Mouse (Mus musculus) heart, adult 11 months (tissue): ENCODE results near the gene Otulin.
A peak's percentile ranks its signal among the peaks of the same experiment; 100 is the strongest.

ENCODE experiments used
- DNase-seq: peaks from one replicate; pipeline ENCODE4 v3.0.0; 2022

Otulin gene

DNA sequence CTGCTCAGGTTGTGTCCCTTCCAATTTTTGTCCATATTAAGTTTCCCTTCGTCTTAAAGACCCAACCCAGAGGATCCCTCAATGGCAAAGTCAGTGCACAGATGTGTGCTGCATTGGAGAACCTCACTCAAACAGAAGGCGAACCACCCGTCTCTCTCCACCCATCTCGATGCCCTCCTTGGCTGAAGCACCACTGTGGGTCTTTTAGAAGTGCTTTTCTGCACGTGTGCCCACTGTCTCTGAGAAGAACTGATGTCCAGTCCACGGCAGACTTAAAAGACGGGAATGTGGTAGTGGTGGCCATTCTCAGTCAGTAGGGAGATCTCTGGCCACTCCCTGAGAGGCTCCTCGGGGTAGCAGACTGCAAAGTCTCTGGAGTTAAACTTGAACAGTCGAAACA is 26.1 kb upstream of the Otulin start:
- peak; percentile 82 for DNase-seq

DNA sequence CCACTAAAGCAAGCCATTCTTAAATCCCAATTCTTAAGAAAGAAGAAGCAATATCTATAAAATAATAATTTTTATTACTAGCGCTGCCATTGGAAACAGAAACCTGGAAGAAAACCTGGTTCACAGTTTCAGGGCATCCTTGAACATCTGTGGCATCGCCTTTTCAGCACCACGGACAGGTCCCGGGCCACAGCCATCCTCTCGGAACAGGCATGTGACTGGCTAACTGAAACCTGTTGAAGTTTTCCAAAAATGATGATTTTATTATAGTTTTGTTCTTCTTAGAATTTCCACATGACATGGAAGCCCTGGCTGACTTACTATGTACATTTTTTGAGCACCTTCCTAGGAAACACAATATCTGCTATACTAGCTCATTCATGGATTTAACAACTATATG is 24.5 kb upstream of the Otulin start:
- DNase-seq = peak; percentile 67

DNA sequence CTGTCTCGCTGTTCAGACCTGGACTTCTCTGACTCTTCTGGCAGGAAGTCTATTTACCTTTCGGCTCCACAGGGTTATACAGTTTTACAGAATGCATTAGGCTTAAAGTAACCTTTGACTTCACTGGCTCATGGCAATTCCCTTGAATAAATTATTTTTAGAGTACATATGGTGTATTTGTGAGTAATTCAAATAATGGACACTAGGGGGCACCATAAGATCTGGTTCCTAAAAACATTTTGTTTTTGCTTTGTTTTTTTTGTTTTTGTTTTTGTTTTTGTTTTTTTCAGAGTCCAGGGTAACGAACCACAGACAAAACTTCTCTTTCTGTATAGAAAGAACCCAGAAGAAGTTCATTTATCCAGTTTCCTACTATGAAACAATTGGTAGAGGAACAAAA is 17.2 kb upstream of the Otulin start:
- no peak for DNase-seq

DNA sequence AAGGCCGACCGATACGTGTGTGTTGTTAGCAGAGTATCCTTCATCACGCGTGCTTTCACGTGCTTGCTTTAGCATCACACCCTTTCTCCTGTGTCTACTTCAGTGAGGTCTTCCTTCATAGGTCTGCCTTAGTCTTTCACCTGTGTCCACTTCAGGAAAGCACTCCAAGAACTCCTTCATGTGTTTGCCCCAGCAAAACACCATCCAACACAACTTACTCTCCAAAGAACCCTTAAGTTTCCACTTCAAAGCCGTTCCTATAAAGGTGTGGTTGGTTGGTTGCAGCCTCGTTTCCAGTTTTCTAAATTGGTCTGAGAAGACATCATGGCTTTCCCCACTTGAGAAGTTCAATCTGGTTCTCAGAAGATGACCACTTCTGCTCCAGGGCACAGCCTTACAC is 16.2 kb upstream of the Otulin start:
- DNase-seq = no peak

DNA sequence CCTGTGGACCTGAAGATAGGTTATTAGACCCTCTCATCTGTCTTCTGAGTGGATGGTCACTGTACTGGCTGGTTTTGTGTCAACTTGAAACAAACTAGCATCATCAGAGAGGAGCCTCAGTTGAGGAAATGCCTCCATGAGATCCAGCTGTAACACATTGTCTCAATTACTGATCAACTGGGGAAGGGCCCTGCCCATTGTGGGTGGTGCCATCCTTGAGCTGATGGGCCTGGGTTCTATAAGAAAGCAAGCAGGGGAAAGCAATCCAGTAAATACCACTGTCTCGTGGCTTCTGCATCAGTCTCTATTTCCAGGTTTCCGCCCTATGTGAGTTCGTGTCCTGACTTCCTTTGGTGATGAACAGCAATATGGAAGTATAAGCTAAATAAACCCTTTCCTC is 14.8 kb upstream of the Otulin start:
- DNase-seq = peak; percentile 71

DNA sequence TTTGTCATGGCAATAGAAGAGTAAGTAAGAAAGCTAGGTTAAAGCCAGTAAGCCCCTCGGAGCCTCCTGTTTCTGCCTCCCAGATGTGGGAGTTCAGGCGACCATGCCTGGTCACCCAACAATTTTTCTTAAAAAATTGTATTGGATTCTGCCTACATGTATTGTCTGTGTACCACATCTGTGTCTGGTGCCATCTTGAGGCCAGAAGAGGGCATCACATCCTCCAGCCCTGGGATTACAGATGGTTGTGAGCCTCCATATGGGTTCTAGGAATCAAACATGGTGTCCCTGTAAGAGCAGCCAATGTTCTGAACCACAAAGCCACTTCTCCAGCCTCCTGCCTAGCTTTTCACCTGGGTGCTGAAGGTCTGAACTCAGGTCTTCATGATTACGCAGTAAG is 12.4 kb upstream of the Otulin start:
- DNase-seq = peak; percentile 93

DNA sequence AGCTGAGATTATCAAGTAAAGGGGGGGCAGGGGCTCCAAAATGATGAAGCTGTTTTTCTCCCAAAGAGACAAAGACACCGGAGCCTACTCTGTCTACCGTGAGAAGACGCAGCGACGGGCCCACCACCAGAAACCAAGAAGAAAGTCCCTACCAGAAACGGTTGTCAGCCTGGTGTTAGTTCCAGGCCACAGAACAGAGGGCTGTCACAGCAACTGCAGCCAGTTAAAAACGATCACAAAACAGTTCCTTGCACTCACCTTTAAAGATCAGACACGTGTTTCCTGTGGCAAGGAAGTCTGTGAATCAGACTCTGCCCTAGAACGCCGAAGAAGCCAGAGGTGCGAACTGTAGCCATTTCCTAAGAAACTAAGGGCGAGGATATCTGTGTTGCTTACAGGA is 10.7 kb upstream of the Otulin start:
- peak; percentile 73 for DNase-seq

DNA sequence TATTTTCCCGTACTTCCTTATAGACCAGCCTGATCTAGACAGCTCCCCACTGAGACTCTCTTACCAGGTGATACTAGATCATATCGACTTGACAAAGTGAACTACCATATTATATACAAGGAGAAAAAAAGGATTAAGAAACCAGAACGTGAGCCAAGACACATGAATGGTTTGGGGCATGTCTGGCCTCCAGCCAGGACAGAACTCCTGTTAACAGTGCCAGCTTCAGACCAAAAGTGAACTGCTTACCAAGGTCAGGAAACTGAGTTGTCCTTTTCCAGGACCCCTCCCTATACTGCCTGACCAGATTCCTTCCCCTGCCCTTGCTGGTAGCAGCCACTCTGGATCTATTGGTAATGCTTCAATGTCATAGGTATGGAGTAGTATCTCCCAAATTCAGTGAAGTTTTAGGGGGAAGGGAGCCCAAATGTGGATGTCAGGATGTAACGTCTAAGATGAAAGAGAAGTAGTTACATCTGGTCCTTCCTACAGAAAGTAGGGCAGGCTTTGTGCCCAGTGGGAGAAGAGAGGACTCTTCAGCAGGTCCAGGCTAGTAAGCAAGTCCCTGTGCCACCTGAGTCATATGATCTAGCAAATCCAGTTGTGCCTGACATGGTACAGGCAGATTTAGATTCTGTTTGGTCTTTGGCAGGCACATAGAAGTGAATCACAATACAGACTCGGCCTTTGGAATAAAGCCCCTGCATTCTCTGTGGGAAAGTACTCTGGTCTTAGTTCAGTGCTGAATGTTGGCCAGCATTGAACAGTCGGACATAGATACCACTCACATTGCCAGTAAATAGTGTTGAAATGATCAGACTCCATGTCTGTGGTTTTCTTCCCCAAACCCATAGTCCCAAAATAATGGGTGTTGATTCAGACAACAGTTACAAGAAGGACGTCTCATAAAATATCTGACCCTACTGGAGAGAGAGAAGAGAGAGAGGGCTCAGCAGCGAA is 3.7 kb upstream of the Otulin start:
- peak; percentile 82 for DNase-seq

DNA sequence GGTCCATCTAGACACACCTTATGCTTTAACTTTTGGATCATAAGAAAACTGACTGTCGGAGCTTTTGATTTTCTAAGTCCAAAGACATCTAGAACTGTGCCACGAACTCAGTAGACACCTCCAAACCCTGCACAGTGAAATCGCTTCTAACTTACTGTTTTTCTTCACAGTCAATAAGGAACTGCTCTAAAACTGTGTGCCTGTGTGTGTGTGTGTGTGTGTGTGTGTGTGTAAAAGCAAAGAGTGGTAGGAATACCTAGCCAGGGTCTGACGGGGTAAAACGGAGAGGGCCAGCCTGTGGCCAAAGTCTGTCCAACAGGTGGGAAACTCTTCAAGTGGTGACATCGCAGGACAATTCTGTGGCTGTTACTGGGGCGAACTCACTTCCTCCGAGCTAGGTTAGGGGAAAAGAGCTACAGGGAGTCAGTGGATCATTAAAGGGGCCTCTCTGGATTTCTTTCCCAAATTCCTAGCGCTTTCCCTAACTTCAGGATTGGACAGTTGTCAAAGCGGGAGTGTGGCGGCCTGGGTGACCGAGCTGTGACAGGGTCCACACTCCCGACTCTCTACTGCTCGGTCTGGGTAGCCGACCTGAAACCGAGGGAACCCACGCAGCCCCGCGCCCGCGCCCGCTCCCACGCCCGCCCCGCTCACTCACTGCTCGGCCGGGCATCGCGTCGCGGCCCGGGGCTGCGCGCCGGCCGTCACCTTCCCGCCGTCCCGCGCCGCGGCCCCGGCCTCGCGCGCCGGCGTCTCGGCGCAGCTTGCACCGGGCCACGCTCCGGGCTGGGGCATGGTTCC is 493 bp downstream of the Otulin start:
- DNase-seq = peak; percentile 91

DNA sequence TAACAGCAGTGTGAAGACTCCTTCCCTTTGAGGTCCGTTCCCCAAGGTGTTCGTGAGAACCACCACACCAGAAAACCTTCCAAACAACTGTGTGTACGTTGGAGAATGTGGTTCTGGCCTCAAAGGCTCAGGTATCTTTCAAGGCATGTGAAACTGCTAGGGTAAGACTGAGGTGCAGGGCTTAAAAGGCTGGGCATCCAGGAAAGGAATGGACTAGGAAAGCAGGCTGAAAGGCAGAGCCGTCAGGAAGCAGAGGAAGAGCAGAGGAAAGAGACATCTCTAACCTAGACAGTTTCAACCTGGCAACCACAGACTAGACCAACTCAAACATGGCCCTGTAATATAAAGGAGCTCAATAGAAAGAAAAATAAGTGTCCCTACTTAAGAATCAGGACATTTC is 1.4 kb downstream of the Otulin start:
- DNase-seq = peak; percentile 64

DNA sequence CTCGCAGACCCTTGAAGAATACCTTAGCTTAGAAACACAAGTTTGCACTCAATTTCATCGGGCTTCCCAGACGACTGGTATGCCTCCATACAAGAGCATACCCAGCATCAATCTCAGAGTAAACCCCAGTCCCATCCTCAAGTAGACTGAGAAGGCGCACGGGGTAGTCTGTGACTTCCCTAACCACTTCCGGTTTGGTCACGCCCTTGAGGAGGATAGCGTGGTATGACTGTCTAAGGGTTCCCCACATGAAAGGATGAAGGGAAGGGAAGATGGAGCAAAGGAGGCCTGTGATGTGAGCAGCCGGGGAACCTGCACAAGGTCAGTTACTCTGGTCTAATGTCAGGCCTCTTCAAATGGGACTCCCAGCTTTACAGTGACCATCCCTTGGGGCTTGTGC is 2.7 kb downstream of the Otulin start:
- no peak for DNase-seq

DNA sequence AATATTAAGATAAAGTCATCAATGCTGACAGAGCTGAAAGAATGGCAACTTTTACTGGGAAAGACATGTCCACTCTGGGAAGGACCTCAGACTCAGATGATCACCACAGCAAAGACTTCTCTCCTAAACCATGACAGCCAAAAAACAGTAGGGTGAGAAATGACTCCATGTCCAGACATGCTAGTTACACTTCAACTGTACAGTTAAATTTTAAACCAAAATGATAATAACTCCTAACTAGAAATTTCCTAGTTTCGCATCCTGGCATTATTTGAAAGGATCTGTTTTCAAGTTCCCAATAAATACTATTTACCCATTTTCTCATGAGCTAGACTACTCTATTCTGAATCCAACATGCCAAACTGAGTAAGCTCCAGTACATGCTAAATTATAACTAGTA is 4.2 kb downstream of the Otulin start:
- no peak for DNase-seq

DNA sequence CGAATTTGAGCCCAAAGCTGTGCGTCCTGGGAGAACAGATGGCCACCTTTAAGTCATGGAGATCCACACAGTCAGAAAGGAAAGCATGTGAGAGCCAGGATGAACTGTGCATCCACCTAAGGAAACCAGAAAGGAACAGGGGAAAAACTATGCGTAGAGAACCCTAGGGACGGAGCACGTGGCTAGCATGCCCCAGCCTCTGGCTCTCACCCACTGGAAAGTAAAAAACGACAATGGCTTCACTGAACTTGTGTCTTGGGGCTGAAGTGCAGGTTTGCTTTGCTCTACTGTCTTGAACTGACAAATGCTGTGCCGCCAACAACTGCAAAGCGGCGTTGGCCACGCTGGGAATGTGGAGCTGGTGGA is 4.6 kb downstream of the Otulin start:
- no peak for DNase-seq

DNA sequence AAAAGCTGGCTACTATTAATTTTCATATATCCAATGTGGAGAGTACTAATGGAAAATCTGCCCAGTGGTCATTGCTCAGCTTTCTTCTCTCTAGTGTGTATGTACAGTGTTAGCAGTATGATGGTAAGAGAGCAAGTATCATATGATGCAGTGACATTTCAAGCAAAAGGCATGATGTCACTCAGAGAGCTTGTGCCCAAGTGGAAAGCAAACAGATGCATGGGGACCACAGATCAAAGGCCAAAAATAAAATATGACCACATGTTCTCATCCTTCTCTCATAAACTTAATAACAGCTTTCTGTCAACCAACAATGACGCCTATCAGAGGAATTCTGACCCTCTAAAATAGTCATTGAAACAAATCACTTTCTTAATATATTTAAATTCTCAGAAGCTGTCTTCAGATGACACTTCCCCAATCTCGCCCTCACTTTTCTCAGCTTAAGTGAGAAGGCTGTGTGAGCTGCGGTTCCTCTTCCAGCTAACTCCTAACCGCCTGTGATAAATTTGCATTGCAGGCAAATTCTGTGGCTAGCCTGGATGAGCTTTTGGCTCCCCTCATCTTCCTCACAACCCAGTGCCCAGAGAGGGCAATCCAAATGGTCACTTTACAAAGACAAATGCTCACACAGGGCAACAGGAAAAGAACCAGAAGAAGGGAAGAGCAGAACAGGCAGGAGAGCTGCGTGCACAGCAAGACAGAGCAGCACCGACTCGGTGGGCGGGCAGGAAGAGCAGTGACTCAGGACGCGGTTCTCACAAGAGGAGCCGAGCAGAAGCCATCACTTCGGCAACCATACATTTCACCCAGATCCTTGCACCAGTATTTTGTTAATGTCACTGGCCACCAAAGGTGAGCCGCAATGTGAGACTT is 5.2 kb downstream of the Otulin start:
- DNase-seq = peak; percentile 92

DNA sequence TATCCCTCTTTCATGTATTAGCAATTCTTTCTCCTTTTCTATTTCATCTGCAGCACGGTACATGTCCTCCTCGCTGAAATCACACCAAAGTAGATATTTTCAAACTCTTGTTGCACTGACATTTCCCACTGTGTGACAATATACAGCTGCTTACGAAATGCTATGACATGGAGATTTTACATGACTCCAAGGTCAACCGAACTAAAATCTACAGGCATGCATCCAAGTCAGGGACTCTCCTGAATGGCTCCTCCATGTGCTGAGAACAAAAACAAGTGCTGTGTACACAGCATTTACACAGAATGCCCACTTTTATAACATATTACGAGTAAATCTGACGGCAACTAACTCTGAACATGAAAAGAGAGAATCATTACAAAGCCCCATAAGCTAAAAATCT is 7.2 kb downstream of the Otulin start:
- DNase-seq = no peak

DNA sequence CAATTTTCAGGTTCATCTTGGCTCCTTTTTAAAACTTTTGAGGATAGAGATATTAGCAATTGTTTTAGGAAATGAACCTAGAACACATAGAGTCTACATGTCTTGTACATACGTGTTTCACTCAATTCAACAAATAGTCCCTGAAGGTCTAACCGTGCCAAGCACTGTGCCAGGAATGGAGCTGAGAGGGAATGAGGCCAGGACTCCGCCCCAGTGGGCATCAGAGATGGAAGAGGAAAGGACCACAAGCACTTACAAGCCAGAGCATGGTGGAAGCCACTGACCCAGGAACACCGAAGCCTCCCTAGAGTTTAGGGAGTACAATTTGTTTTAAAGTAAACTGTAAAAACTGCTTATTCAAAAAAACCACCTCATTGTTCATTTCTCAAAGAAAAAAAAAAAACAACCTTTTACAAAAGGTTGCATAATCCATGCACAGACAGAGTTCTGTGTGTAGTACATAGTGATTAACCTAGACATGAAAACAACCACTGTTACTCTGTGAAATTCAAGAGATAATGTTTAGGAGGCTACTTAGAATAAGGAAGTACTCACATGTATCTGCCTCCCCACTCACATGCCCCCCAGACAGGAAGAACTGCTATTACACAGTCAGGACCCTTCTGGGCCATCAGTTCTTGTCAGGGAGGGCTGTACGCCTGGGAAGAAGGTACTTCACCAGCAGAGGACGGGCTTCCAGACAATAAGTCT is 9.9 kb downstream of the Otulin start:
- no peak for DNase-seq

DNA sequence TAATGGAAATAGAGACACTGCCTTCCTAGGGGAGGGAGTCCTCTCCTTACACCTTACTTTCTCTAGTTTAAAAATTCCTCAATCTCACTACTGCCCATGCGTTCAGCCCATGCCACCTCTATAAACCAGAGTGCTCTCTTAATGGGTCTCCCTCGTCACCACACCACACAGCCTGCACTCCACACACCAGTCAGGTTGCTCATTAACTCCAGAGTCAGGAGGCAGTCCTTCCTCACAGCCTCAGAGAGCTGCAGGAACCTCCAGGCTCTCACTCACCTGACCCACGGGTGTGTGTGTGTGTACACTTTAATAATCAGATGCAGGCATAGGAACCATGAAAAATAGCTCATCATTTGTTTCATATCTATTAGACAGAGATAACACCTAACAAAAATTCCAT is 10.8 kb downstream of the Otulin start:
- no peak for DNase-seq

DNA sequence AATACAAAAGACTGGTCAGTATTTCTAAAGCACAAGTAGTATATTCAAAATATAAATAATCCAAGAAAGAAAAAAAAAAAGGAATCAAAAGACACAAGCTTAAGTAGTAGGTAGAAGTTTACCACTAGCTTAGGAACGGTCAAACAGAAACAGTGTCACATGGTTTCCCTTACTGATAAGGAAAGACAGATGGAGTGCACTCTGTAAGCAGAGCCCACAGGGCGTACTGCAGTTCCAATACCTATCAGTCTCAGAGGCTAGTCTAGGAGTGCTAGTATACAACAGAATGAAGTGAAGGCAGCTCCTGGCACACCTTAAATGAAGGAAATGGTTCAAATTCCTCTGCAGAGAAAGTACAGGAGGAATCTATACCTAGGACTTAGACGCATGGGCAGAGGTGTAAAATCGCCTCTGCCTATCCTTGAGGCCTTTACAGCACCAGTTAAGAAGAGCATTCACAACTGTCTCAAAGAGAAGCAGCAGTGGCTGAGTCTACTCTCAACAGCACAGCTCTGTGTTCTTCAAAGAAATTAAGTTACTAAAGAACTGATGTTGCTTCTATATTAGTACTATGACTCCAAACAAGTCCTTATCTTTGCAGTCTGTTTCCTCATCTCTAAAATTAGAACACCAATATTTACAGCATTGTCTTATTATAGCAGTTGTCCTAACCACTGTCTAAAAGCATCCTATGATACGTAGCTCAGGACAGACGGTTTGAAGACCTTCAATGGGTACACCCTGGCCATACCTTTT is 11.5 kb downstream of the Otulin start:
- DNase-seq = peak; percentile 72

DNA sequence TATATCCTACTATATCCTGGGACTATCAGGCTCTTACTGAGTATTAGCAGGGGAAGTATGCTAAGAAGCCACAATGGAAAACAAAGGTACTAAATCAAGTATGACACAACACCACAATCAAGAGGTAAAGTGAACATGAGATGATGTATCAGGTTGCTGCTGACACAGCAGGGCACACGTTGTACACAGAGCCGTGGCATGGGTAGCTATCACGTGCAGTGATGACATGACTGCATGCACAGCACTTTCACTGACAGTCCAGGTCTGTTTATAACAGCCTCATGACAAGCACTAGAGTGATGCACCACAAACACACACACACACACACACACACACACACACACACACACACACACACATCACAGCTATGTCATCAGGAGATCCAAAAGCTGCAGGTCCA is 13.3 kb downstream of the Otulin start:
- no peak for DNase-seq

DNA sequence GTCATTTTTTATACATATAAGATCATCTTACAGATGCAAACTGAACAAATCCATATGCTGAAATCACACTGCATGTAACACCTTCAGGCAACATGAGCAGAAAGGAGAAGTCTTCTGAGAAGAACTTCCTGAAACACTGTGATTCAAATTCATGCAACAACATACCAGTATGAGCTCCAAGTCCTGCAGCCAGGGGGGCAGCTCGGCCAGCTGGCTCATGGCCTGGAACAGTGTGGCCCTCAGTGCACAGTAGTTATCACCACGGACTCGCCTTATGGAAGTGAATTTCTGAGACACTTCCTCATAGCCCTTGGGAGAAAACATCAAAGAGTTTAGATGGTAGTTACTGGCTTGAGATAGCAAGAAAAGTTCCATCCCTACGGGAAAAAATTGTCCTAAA is 14.3 kb downstream of the Otulin start:
- peak; percentile 99 for DNase-seq

DNA sequence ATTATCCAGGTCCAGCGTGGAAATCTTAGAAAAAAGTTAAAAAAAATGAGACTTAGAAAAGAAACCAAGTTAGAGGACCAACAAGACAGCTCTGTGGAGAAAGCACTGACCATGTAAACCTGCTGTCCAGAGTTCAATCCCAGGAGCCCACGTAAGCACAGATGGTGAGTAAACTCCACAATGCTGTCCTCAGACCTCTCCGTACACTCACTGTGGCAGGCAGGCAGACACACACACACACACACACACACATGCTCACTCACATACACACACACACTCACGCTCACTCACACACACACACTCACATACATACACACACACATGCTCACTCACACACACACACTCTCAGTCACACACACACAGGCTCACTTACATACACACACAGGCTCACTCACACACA is 17.2 kb downstream of the Otulin start:
- no peak for DNase-seq
